Mouse (Mus musculus) neutrophil, adult 5-6 weeks (primary cell): ENCODE data around the gene Egfem1. TPM values are rescaled to one million over a fixed set of nuclear protein-coding genes. Genes with fewer than 3 reads are reported as not detected.

Source experiments
- ATAC-seq: fragments of 151-379, 151-347 bp; 2 replicates; pipeline ENCODE4 v1.8.0; 2017; ENCODE audit warnings: mild to moderate bottlenecking, moderate TSS enrichment; ENCODE audit not compliant: insufficient number of reproducible peaks, poor library complexity, low FRiP score, severe bottlenecking; ENCODE audit errors: extremely low read depth
- total RNA-seq: library from RNA; stranded (forward); fragments of 200-1000 nt; gene quantifications from 2 replicates; pipeline ENCODE4 v1.2.3, GENCODE M21; 2017

Gene Egfem1
- total RNA-seq = not detected in 2 replicates

DNA sequence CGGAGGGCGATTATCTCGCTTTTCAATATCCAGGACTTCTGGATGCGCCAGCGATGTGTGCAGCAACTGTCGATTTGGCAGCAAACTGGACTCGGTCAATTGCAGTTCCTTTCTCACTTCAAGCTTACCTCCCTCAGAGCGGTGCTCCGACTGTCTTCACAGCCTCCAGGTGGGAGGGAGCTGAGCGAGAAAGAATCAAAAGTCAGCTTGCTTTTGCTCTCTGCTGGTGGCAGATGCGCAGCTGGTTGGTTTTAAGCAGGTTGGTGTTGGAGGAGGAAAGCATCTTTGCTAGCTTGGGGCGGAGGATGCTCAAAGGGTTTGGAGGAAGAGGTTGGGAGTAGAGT lies at the start of gene Egfem1:
TSS of gene Egfem1 (plus strand) at position 72 of the 344 bp plus-strand sequence.
- no peak for ATAC-seq

DNA sequence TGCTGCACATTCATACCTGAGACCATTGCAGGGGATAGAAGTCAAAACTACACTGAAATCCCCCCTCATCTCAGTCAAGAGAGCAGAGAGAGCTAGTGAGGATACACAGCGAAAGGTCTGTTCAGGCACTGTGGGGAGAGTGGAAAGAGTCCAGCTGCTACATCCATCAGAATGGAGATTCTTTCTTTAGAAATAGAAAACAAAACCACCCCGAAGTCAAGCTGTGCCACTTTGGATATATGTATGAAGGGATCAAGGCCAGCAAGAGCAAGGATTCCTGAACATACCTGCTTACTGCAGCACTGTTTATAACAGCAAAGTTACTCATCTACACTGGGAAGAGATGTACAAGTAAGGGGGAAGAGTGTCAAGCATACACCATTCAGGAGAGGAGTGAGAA lies 48.7 kb upstream of the Egfem1 start:
- no peak for ATAC-seq

DNA sequence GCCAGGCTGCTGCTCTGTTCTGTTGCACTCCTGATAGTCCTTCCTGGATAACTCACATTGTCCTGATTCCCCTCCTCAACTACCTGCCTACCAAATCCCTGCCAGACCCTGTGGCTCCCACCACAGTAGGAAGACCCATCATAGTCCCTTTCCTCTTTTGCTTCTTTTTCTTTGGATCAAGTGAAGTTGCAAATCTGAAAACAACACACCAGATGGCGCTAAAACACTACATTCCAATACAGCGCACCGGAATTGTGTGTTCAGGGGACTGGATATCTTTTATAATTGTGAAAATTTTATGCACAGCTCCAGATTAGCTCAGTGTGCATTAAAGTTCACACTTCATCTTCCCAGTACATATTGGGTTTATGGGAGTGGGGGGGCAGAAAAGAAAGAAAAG lies 45.7 kb upstream of the Egfem1 start:
- ATAC-seq = no peak

DNA sequence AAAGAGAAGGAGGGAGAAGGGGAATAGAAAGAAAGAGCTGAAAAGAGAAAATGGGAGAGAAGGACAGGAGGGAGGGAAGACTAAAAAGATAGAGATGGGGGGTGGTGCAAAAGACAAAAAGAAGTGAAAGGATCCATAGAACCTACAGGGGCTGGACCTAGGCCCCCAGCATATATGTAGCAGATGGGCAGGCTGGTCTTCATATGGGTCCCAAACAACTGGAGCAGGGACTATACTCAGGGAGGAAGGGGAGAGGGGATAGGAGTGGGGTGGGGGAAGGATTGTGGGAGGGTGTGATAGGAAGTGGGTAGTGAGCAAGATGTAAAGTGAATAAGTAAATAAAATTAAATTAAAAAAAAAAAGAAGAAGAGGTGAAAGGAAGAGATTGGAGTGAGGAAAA lies 45.2 kb upstream of the Egfem1 start:
- no peak for ATAC-seq

DNA sequence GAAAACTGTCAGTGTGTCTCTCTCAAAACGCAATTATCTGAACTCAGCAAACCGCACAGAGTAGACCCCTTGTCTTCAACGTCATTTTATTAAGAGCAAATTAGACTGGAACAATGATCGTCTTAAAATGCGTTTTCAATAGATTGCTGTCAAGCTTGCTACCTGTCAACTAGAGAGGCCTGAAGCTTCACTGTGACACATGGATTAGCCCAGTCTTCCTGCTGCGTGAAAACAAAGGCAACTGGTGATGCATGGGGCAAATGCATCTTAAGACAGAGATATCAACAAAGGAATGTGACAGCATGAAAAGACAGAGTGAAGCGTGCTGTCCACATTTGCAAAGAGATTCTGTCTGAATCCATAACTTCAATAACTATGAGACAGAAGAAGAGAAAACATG lies 41.8 kb upstream of the Egfem1 start:
- ATAC-seq = no peak

DNA sequence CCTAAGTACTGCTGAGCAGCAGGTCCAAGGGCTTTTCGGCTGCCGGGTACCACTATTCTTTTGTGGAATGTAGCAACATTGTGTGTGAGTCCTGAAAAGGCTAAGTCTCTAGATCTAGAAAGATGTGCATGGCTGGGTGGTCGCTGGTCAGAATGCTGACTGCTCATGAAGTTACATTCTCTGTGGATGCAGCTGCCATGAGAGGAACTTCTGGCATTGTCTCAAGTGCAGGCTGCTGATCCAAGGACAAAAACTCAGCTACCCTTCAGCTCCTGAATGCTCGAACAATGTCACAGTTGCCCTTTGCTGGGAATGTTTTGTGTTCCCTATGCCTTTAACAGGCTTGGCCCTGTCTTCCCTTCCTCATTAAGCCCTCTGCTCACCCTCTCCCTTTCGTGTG lies 35.5 kb upstream of the Egfem1 start:
- no peak for ATAC-seq

DNA sequence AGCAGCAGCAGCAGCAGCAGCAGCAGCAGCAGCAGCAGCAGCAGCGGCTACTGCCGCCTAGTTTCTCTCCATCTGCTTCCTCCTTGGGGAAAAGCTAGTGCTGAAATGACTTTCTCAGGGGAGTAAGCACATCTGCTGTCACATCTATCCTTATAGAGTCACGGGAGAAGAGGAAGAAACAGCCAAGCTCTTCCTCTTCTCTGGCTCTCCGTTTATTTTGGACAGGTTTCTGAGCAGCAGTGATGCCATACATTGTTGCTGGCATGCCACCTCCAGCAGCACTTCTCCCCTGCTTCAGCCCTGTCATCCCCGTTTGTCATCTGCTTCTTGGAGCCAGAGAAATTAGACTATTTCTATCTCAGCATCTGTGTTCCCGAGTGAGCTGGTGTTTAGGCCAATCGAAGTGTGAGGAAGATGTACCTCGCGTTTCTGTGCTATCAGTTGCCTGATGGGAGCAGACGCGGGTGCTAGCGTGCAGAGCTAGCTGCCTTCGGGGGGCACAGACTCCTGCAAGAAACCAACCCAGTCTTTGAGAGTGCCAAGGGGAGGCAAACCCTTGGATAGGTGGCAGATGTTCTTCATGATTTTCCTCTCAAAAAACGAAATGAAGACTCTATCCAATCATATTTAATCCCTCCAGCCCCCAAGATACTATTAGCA lies 34.4 kb upstream of the Egfem1 start:
- no peak for ATAC-seq

DNA sequence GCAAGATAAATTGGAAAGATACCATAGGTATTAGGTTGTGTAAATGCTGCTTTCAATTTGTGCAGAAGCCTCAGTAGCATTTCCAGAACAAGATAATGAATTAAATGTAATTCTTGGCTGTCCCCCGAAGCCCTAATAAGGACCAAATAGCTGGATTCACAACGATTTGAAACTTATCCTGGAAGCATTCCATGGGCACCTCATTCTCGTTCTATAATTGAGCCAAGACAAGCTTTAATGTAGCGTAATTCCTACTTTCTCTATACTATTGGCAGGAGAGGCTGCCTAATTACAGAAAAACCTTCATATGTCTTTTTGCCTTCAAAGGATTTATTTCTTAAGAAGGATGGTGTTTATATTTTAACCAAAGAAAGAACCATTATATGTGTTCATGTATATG lies 18.7 kb upstream of the Egfem1 start:
- ATAC-seq = no peak

DNA sequence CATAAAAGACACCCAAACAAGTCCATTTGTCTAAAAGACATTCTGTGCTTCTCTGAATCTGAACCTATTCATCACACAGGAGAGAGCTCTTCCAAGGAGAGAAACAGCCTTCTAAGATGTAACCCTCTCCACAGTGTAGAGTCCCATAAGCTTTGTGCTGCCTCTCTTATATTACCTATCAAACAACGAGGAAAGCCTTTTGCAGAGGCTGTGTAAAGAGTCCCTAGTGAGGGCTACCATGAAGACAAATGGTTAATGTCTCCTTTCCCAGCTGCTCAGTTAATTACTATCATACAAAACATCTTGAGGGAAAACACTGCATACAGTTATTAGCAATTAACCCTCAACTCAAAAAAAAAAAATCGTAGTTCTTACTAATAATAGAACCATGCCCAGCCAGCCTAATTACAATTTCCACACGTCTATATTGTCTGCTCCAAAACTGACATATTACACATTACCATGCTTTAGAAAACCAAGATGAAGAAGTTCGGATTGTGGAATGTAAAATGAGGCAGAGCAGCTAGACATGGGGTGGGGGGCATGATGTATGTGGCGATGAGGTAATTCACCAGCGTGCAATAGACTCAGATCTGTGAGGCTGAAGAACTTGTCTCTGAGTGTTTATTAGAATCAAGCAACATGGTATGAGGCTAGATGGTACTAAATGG lies 13.3 kb upstream of the Egfem1 start:
- no peak for ATAC-seq

DNA sequence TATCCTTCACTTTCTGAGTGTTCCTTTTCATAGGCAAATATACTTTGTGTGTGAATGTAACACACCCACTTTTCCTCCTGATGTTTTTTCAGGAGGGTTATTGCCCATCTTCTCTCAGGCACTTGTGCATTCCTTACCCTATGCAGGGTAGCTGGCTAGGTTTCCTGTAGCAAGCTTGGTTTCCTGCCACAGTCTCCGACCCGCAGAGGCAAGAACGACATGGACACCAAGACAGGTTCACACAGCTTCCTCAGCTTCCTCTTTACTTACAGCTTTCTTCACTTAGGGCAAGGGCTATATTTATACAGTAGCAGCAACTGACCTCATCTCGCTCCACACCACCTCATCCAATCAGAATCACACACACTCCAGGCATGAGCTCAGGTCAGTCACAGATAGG lies 10.5 kb upstream of the Egfem1 start:
- no peak for ATAC-seq

DNA sequence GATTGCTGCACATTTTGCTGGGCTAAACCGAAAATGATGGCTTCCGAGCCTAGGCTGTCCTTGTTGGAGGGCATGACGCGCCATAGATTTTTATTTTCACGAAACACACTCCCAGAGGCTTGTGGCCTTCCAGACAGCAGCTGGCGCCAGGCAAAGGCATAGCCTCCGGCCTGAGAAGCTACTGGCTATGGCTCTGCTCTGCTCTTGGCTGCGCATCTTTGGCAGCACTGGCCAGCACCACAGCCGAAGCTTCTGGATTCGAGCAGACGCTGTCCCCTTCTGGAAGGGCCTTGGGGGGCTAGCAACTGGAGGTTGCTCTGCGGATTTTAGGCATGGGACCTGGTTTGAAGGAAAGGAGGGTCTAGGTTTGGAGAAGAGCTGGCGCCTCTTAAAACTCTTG lies 306 bp upstream of the Egfem1 start:
- no peak for ATAC-seq

DNA sequence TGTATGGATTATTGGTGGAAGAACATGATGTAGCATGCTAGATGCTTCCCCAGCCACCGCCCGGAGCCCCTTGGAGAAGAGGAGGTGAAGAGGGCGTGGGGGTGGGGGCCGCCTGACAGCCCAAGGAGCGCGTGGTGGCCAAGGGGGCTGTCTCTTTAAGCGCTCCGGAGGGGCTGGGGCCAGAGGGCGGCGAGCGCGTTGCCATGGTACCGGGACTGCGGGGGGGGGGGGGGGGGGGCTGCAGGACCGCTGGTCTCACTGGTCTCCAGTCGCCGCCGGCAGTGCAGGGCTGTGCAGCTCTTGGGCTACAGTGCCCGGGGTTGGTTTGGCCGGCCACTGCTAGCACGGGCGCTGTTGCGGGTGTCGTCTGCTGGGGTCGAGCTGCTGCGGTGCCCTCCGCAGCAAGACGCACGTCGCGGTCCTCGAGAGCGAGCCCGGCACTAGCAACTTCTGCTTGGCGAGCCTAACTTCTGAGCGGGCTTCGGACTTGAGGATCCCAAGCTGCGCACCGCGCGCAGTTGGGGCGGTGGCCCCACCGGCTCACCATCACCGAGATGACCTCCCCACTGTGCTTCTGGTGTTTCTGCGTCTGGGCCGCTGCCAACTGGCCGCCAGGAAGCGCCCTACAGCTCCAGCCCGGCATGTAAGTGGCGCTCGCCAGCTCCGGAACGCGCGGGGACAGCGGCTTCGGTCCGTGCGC lies 623 bp downstream of the Egfem1 start:
- ATAC-seq = no peak

DNA sequence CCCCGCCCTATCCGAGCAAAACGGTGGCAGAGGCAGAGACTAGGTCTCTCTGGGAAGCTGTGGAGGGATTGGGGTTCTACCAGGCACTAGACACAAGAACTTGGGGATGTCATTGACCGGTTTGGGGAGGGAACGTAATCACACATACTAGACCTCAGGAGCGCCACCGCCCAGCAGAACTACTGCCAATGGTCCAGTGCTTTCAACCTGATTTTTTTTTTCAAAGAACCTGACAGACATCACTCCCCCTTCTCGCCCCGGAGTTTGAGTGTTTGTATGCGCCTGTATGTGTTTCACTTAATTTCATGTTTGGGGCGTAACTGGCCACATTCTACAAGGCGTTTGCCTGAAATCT lies 1.1 kb downstream of the Egfem1 start:
- ATAC-seq = no peak

DNA sequence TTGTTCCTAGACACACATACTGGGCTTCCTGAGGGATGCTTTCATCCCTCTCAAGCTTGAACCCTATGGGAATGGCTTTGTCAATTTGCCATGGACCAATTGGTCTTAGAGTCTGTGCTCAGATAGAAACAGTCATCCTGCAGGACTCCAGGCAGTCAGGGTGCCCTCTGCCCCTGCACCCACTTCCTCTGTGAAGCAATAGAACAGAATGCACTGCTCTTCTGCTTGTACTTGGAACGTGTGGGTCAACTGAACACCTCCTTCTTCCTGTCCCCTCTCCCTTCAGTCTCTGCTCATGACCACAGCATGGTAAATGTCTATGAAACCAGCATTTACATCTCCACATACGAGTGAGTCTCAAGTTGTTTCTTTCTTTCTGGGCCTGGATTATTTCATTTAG lies 16.6 kb downstream of the Egfem1 start:
- no peak for ATAC-seq

DNA sequence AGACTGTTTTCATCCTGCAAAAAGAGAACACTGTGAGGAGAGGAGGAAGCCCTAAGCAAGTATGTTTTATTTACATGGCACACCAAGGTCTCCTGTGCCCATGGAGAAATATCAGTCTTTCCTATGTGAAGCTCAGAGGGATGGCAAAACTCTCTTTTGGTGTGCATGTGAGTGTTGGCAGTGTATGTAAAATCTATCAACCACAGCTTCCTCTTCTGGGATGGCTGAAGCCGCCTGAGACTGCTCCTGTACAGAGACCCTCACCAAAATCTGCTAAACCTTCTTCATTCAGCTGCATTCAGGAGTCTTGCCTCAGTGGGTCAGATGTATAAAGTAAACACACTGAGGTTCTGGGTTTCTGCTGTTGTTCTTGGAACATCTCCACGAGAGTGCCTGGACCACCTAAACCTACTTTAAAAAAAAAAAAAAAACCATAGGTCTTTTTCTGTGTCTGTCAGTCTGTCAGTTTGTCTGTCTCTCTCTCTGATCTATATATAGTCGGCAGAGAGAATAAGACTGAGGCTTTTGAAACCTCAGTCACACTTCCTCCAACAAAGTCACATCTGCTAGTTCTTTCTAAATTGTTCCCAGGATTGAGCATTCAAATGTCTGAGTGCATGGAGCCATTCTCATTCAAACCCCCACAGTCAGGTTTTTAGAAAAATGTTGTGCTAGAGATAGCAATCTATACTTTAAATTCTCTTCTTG lies 24.3 kb downstream of the Egfem1 start:
- no peak for ATAC-seq

DNA sequence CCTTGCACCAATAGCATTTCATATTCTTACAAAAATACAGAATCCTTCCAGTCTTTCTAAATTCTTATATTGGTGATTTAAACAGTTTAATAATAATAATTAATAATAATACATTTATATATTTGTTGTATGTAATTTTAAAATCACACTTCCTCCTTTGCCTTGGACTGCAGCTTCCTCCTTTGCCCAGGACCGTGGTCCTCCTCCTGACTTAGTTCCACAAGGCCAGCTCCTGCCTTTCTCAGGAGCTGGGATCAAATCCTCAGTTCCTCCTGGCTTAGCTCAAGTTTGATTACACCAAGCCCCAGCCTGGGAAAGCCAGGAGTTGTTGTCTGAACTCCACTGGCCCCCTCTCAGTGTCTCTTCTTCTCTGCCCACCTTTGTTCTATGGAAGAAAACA lies 25.3 kb downstream of the Egfem1 start:
- ATAC-seq = no peak

DNA sequence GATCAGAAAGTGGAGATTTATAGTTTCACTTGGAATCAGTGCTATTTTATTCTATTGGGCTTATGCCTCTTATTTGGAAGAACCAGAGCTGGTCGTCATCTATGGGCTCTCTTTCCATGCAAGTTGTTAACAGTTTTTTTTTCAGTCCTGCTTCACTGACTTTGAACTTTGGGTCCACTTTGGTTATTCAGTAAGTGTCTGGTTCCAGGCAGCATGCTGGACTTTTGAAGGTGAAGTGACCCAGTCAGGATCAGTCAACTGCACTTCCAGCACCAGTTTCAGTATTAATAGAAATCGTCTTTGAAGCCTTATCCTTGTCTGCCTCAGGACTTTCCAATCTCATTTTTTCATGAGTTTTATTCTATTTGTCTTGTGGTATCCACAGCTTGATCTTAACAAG lies 28.5 kb downstream of the Egfem1 start:
- ATAC-seq = no peak

DNA sequence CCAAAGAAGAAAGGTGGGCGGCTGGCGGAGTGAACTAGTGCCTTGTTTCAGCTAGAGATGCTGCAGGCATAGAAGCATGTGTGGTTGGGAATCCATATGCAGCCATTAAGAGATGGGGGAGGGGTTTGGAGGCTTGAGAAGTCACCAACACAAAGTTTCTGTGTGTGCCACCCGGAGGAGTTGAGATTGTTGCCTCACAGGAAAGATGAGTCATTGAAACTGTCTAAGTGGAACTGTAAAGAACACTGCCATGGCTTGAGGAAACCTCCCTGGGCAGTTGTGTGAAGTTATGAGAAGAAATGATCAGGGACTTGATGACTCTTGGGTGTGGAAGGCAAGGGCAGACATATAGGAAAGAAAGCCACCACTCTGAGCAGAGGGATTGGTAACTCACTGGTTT lies 32.7 kb downstream of the Egfem1 start:
- ATAC-seq = no peak

DNA sequence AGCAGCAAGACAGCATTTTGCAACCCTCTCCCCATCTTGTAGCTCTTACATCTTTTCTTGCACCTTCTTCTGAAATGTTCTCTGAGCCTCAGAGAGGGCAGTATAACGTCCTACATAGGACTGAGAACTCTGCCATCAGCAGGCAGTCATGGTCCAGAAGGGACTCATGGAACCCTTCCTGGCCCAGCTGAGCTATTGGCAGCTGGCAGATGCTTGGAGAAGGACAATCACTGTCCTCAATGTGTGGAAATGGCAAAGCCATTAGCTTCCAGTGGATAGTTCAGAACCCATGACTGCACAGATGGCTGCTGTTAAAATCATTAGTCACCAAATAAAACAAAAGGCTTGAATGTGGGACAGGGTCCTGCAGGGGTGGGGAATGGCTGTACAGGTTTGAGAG lies 35.6 kb downstream of the Egfem1 start:
- no peak for ATAC-seq

DNA sequence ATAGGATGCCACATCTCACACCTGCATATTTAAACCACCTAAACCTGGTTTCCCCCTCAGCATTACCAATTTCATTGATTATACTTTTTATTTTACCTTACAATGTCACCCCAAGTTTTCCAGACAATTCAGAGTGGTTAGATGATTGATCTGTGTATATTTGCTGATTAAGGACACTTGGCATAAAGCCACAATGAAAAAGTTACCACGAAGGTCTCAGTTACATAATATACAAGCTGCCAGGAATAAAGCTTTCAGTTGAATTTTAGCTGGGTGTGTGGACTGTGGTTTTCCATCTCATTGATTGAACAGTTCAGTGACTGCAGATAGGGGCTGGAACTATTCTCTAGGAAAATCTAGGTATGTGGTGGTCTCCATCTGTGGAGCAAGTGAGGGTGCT lies 40.7 kb downstream of the Egfem1 start:
- no peak for ATAC-seq
